Mouse (Mus musculus): ENCODE measurements around the gene Chrnd.

- TF ChIP-seq CTCF (IDR thresholded peaks at IDR 0.05; ENCODE audit: low read depth) (no peak), EP300 (IDR thresholded peaks at IDR 0.05; ENCODE audit: low read depth) (no peak)
Observed at GRCm38 (mm10) chr1:87227160-87227550, 36.7 kb downstream of the Chrnd start.
